Mouse (Mus musculus): ENCODE data around the gene Tulp2.

DNA sequence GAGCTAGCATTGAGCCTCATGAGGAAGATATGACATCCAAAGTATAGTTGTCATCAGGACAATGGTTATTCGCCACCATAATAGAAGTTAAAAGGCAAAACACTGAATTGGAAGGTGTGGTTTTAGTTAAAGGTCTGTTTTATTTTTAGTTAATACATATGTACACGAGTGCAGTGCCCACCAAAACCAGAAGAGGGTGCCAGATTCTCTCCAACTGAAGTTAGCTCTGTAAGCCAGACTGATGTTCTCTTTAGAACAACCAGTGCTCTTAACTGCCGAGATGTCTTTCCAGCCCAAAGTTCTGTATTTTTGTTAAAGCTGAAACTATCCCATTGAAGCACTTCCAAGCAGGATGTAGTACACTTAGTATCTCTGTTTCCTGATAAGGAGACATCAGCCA lies 10.8 kb upstream of the Tulp2 start:
- TF ChIP-seq TCF12 (IDR thresholded peaks at IDR 0.05; ENCODE audit: insufficient read depth, poor library complexity, severe bottlenecking) (no peak), POLR2A (IDR thresholded peaks at IDR 0.05; ENCODE audit: insufficient read length, low read depth) (no peak), POLR2AphosphoS2 (IDR thresholded peaks at IDR 0.05; ENCODE audit: insufficient read length, low read depth) (no peak), USF1 (IDR thresholded peaks at IDR 0.05; ENCODE audit: low read depth) (no peak), CEBPB (IDR thresholded peaks at IDR 0.05; ENCODE audit: insufficient read depth, poor library complexity, severe bottlenecking) (no peak), E2F4 (IDR thresholded peaks at IDR 0.05; ENCODE audit: insufficient read depth) (no peak), MAX (IDR thresholded peaks at IDR 0.05; ENCODE audit: low read depth) (no peak), MYOG (IDR thresholded peaks at IDR 0.05; ENCODE audit: control insufficient read depth in 1 of 3, insufficient read depth in 1 of 3, insufficient read length in 2 of 3, low read depth in 2 of 3) (no peak), MYOD1 (IDR thresholded peaks at IDR 0.05; ENCODE audit: control insufficient read depth in 1 of 3, insufficient read length in 2 of 3, low read depth in 2 of 3) (no peak), TCF3 (IDR thresholded peaks at IDR 0.05; ENCODE audit: insufficient read length, low read depth) (no peak), REST (IDR thresholded peaks at IDR 0.05; ENCODE audit: insufficient read depth, insufficient read length) (no peak), SRF (IDR thresholded peaks at IDR 0.05; ENCODE audit: control insufficient read depth, insufficient read length, low read depth) (no peak)
